ENCODE assay signal across 8 mouse cellular contexts in the genomic region with DNA sequence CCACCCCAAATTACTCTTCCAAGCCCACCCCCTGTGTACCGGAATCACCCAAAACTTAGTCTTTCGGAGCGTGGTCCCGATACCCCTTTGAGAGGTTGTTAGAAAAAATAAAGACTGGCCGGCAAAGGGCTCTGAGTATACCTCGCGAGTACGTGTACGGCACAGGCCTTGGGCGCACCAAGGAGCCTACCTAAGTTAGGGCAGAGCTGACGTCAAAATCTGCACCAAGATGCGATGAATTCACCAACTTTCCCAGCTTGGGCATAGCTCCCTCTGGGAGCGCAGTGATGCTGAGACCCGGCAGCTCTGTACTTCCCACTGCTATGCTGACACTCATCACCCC. TPM values are rescaled to one million over a fixed set of nuclear protein-coding genes. Genes with fewer than 3 reads are reported as not detected.
DNase-seq lines count a peak whose midpoint lies in the region; ATAC-seq and TF ChIP-seq lines count a peak whose summit lies in the region.

No protein-coding gene starts in this region.

- H3K27me3 ChIP-seq in kidney, postnatal 0 days (ENCODE audit: insufficient read depth, low read length), result peaks cover 22% of the 10 kb centered on the region; the same call in 1 of the 2 replicates
- H3K27me3 ChIP-seq in embryonic facial prominence, embryonic 12.5 days, result peaks cover 84% of the 10 kb centered on the region
- peaks cover 46% of the 10 kb centered on the region for H3K27me3 ChIP-seq in hindbrain, embryonic 16.5 days (replicated peaks; ENCODE audit: control insufficient read depth, insufficient read depth, low read length)
- peaks cover 47% of the 10 kb centered on the region for H3K27me3 ChIP-seq in midbrain, embryonic 16.5 days (ENCODE audit: control insufficient read depth, insufficient read depth, low read depth, low read length)

- no peaks in the 10 kb centered on the region for H3K36me3 ChIP-seq in kidney, postnatal 0 days (ENCODE audit: insufficient read depth, low read length)
- H3K36me3 ChIP-seq in embryonic facial prominence, embryonic 12.5 days, result peaks cover 12% of the 10 kb centered on the region; the same call in 1 of the 2 replicates
- H3K36me3 ChIP-seq in hindbrain, embryonic 16.5 days (ENCODE audit: control insufficient read depth, insufficient read depth, low read length), result 0 out of 2 replicates have a peak, but pooled peaks cover 2% of the 10 kb centered on the region
- H3K36me3 ChIP-seq in midbrain, embryonic 16.5 days (ENCODE audit: control insufficient read depth, insufficient read depth, low read length), result no peaks in the 10 kb centered on the region

- no peaks in the 10 kb centered on the region for H3K9me3 ChIP-seq in kidney, postnatal 0 days (replicated peaks; ENCODE audit: low read length)
- no peaks in the 10 kb centered on the region for H3K9me3 ChIP-seq in embryonic facial prominence, embryonic 12.5 days
- H3K9me3 ChIP-seq in hindbrain, embryonic 16.5 days (ENCODE audit: control insufficient read depth, low read length), result no peaks in the 10 kb centered on the region
- H3K9me3 ChIP-seq in midbrain, embryonic 16.5 days (replicated peaks; ENCODE audit: control insufficient read depth, low read length, poor library complexity, severe bottlenecking), result no peaks in the 10 kb centered on the region

- WGBS in kidney, postnatal 0 days, result 2% methylated on average over 14 of the region's 14 CpGs
- under 1% methylated on average over 14 of the region's 14 CpGs for WGBS in embryonic facial prominence, embryonic 12.5 days
- WGBS in hindbrain, embryonic 16.5 days, result 1% methylated on average over 14 of the region's 14 CpGs
- WGBS in midbrain, embryonic 16.5 days, result 2% methylated on average over 14 of the region's 14 CpGs

- no peak overlapping the region for H3K27ac ChIP-seq in kidney, postnatal 0 days
- no peak overlapping the region for H3K27ac ChIP-seq in embryonic facial prominence, embryonic 12.5 days
- H3K27ac ChIP-seq in hindbrain, embryonic 16.5 days (ENCODE audit: low read depth, low read length), result no peak overlapping the region
- no peak overlapping the region for H3K27ac ChIP-seq in midbrain, embryonic 16.5 days (ENCODE audit: low read length)

- H3K4me1 ChIP-seq in kidney, postnatal 0 days (replicated peaks; ENCODE audit: insufficient read depth, low read length), result peaks cover 13% of the 10 kb centered on the region
- peaks cover 33% of the 10 kb centered on the region for H3K4me1 ChIP-seq in embryonic facial prominence, embryonic 12.5 days
- H3K4me1 ChIP-seq in hindbrain, embryonic 16.5 days (ENCODE audit: control insufficient read depth, insufficient read depth, low read depth, low read length), result peaks cover 20% of the 10 kb centered on the region
- H3K4me1 ChIP-seq in midbrain, embryonic 16.5 days (ENCODE audit: control insufficient read depth, insufficient read depth, low read length), result peaks cover 22% of the 10 kb centered on the region

- peak overlapping the region; percentile 43 for H3K4me3 ChIP-seq in kidney, postnatal 0 days (replicated peaks; ENCODE audit: low read depth, low read length)
- H3K4me3 ChIP-seq in embryonic facial prominence, embryonic 12.5 days, result peak overlapping the region; percentile 50
- H3K4me3 ChIP-seq in hindbrain, embryonic 16.5 days (ENCODE audit: low read length), result peak overlapping the region; percentile 40
- peak overlapping the region; percentile 34 for H3K4me3 ChIP-seq in midbrain, embryonic 16.5 days (ENCODE audit: low read depth, low read length)

- H3K9ac ChIP-seq in kidney, postnatal 0 days (ENCODE audit: low read depth, low read length), result peak overlapping the region; percentile 46
- peak overlapping the region; percentile 47; the same call in 1 of the 2 replicates for H3K9ac ChIP-seq in embryonic facial prominence, embryonic 12.5 days
- H3K9ac ChIP-seq in hindbrain, embryonic 16.5 days (ENCODE audit: low read depth, low read length), result no peak overlapping the region; the same call in 1 of the 2 replicates
- no peak overlapping the region for H3K9ac ChIP-seq in midbrain, embryonic 16.5 days (ENCODE audit: low read depth, low read length)

- 0 out of 2 replicates have a peak, but pooled peaks have one; percentile 6 for ATAC-seq in kidney, postnatal 0 days (replicated peaks; ENCODE audit: low FRiP score, low read depth)
- 0 out of 2 replicates have a peak, but pooled peaks have one; percentile 36 for ATAC-seq in embryonic facial prominence, embryonic 12.5 days (ENCODE audit: insufficient number of reproducible peaks, insufficient read depth, low FRiP score, low TSS enrichment)
- no peak for ATAC-seq in hindbrain, embryonic 16.5 days
- no peak for ATAC-seq in midbrain, embryonic 16.5 days
- ATAC-seq in monocyte, adult 5-6 weeks (replicated peaks; ENCODE audit: insufficient number of reproducible peaks, low FRiP score, low TSS enrichment, poor library complexity, severe bottlenecking), result no peak

- no peak for TF ChIP-seq CTCF in kidney, postnatal 0 days (IDR thresholded peaks at IDR 0.05; ENCODE audit: low read depth)

- H3K4me2 ChIP-seq in kidney, postnatal 0 days (ENCODE audit: low read length), result peak overlapping the region; percentile 79
- H3K4me2 ChIP-seq in embryonic facial prominence, embryonic 12.5 days (replicated peaks), result peak overlapping the region; percentile 96
- peak overlapping the region; percentile 60 for H3K4me2 ChIP-seq in hindbrain, embryonic 16.5 days (ENCODE audit: low read length)
- peak overlapping the region; percentile 56 for H3K4me2 ChIP-seq in midbrain, embryonic 16.5 days (ENCODE audit: low read length)

- DNase-seq in kidney, postnatal 0 days (ENCODE audit: low spot score), result no peak
- no peak for DNase-seq in kidney, postnatal 36 days
- DNase-seq in thymus, postnatal 36 days, result no peak
- DNase-seq in frontal cortex, postnatal 36 days (ENCODE audit: low spot score in 2 of 2), result no peak

RNA-seq across cellular contexts. Expression of gene Tcea3, which starts 0.2 kb away (rescaled TPM):
- polyA plus RNA-seq in kidney, postnatal 0 days (2015; fragmentation: Nextera tagmentation; extraction: Ambion mirVana), result 11.2 and 12.3 TPM in 2 replicates
- 2.9 and 4.1 TPM in 2 replicates for polyA plus RNA-seq in embryonic facial prominence, embryonic 12.5 days (2016; fragmentation: Nextera tagmentation; extraction: Ambion mirVana)
- 2.1 and 3.5 TPM in 2 replicates for polyA plus RNA-seq in hindbrain, embryonic 16.5 days (2015; fragmentation: Nextera tagmentation; extraction: Ambion mirVana)
- 0.67 and 1.2 TPM in 2 replicates for polyA plus RNA-seq in midbrain, embryonic 16.5 days (2015; fragmentation: Nextera tagmentation; extraction: Ambion mirVana)
- 20.6 to 37.7 TPM (median 29.0 TPM) in 3 replicates for total RNA-seq in monocyte, adult 5-6 weeks (2017)

RNA-seq across cellular contexts. Expression of gene Zfp46, which starts 37.1 kb away (rescaled TPM):
- 13.8 and 15.2 TPM in 2 replicates for polyA plus RNA-seq in kidney, postnatal 0 days (2015; fragmentation: Nextera tagmentation; extraction: Ambion mirVana)
- 28.5 and 28.8 TPM in 2 replicates for polyA plus RNA-seq in embryonic facial prominence, embryonic 12.5 days (2016; fragmentation: Nextera tagmentation; extraction: Ambion mirVana)
- 35.2 and 44.8 TPM in 2 replicates for polyA plus RNA-seq in hindbrain, embryonic 16.5 days (2015; fragmentation: Nextera tagmentation; extraction: Ambion mirVana)
- 42.8 and 43.3 TPM in 2 replicates for polyA plus RNA-seq in midbrain, embryonic 16.5 days (2015; fragmentation: Nextera tagmentation; extraction: Ambion mirVana)
- 5.8 to 10.2 TPM (median 5.9 TPM) in 3 replicates for total RNA-seq in monocyte, adult 5-6 weeks (2017)

RNA-seq across cellular contexts. Expression of gene Asap3, which starts 41.2 kb away (rescaled TPM):
- polyA plus RNA-seq in kidney, postnatal 0 days (2015; fragmentation: Nextera tagmentation; extraction: Ambion mirVana), result 2.7 and 3.0 TPM in 2 replicates
- polyA plus RNA-seq in embryonic facial prominence, embryonic 12.5 days (2016; fragmentation: Nextera tagmentation; extraction: Ambion mirVana), result 13.1 and 13.3 TPM in 2 replicates
- polyA plus RNA-seq in hindbrain, embryonic 16.5 days (2015; fragmentation: Nextera tagmentation; extraction: Ambion mirVana), result 6.2 and 7.9 TPM in 2 replicates
- 4.5 and 5.1 TPM in 2 replicates for polyA plus RNA-seq in midbrain, embryonic 16.5 days (2015; fragmentation: Nextera tagmentation; extraction: Ambion mirVana)
- not detected in 3 replicates for total RNA-seq in monocyte, adult 5-6 weeks (2017)

Comparison
In these comparisons a context has a peak if more than half of its experiments do, and no peak if none do; other contexts are left out.
1. ATAC-seq: peak in kidney, postnatal 0 days (single experiment) and embryonic facial prominence, embryonic 12.5 days (single experiment); none in hindbrain, embryonic 16.5 days (single experiment), midbrain, embryonic 16.5 days (single experiment) and monocyte, adult 5-6 weeks (single experiment).
2. H3K9ac ChIP-seq: peak in kidney, postnatal 0 days (single experiment) and embryonic facial prominence, embryonic 12.5 days (single experiment); none in hindbrain, embryonic 16.5 days (single experiment) and midbrain, embryonic 16.5 days (single experiment).
3. Peak in every context shown above with its lines, with median percentiles within 50 percentile points of each other: H3K4me2 ChIP-seq and H3K4me3 ChIP-seq.